Mouse (Mus musculus) bone marrow, adult 2 months (tissue): ENCODE results near the gene Olfr1509.

Experiments used
- CTCF ChIP-seq: fragments of 200-500 bp; IDR thresholded peaks from 2 replicates; pipeline ENCODE4 v1.5.1; 2011; ENCODE audit warnings: low read length, control low read depth; ENCODE audit not compliant: control insufficient read depth, insufficient read depth
- POLR2A ChIP-seq: fragments of 200-500 bp; IDR thresholded peaks from 2 replicates; pipeline ENCODE4 v1.6.1; 2011; ENCODE audit warnings: low read depth, mild to moderate bottlenecking, control low read depth, low read length, borderline replicate concordance; ENCODE audit not compliant: control insufficient read depth

DNA sequence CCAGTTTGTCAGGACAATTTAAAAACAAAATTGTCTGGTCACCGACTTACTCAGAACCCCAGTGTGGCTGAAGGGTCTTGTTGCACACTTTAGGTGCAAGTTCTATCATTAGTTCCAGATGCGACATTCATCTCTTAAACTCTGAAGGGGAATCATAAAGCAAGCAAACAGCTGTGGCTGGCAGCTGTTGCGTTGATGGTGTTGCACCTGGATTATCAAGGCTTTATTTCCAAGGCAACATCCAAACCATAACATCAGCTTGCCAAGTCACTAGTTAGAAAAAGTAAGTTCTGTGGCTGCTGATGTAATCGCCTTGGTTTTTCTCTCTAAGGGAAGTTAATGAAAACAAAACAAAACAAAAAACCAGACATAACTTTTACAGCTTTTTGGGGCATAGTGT is 52.7 kb downstream of the Olfr1509 start, which contains the start of gene Olfr1507:
- TF ChIP-seq CTCF = no peak
- TF ChIP-seq POLR2A = no peak
